Mouse (Mus musculus): ENCODE data around the gene Gm44965. TPM values are rescaled to one million over a fixed set of nuclear protein-coding genes. Genes with fewer than 3 reads are reported as not detected.

Gm44965 gene
- total RNA-seq, 4 experiments from 2014 or later, result 4.4 to 9.4 TPM; not detected in 2

DNA sequence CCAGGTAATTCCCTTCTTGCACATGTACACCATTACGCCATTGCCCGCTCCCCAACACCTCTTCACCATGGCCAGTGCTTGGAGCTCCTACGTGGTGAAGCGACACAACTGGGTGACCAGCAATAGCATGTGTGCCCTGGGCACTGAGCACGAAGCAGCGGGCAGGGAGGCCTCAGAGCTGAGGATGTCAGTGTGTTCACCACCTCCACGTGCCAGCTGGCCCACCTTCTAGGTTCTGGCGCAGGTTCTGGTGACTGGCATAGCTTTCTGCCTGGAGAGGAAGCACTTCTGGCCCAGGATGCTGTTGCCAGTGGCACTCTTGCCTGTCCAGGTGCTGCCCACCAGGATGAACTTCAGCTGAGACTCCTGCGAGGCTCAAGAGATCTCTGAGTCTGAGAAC lies 71.7 kb downstream of the Gm44965 start:
- DNase-seq (ENCODE audit: low spot score in 2 of 2), result no peak

DNA sequence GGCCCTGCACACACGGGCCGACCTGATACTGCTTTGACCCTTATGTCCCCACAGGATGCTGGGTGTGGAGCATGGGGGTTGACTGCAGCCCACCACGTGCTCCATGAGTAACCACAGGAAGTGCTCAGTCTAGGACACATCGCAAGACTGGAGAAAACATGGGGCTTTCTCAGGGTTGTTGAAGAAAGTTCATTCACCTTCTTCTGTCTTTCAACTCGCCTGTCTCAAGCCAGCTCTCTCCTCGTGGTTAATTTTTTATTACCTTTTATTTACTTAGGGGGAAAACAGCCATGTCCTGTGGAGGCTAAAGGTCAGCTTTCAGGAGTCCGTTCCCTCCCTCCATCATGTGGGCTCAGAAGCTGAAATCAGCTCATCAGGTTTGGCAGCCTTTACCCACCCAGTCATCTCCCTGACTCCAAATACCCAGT lies 72.4 kb downstream of the Gm44965 start:
- DNase-seq (ENCODE audit: low spot score in 2 of 2), result no peak

DNA sequence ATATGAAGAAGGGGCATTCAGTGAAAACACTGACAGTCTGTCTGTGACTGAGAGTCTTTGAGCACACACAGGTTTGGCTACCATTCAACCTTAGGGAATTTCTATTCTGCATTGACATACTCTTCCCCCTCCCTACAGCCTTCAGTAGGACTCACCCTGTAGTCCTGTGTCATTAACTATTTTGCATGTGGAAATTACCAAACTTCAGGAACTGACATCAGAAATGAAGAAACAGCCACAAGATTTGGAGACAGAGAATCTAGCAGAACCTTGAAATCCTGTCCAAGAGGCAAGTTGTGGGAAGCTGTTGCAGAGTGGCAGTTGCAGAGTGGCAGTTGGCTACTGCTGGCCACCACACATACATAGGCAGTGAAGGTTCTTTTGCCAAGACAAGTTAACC lies 74.3 kb downstream of the Gm44965 start:
- no peak for DNase-seq (ENCODE audit: low spot score in 2 of 2)

Other genes starting within 250 kb of the Gm44965 start
- 10 to 100 TPM; 15.6 to 18.6 (median 18.1) TPM for gene Krba1, start 198.4 kb upstream of the Gm44965 start, total RNA-seq (2022)
- gene Zfp467, start 148.1 kb upstream of the Gm44965 start, total RNA-seq (2022), result 10 to 100 TPM; 42.9 to 63.5 (median 51.4) TPM
- gene Sspo, start 145.7 kb upstream of the Gm44965 start, total RNA-seq (2022), result 1 to 10 TPM in 1 of 4 experiments, under 1 TPM in 3; 0.24 to 1.1 (median 0.37) TPM
- 10 to 100 TPM; 41.6 to 49.2 (median 43.6) TPM for gene Atp6v0e2, start 56.3 kb upstream of the Gm44965 start, total RNA-seq (2022)
- gene Lrrc61, start 39.1 kb upstream of the Gm44965 start, total RNA-seq (2022), result 10 to 100 TPM; 20.8 to 25.0 (median 22.9) TPM
- gene Rarres2, start 21.2 kb upstream of the Gm44965 start, total RNA-seq (2022), result 10 to 100 TPM in 2 of 4 experiments, 1 to 10 TPM in 2; 7.5 to 24.6 (median 14.4) TPM
- not detected for gene Gm45021, start 4.3 kb upstream of the Gm44965 start, total RNA-seq (2022)
- gene Repin1, start 58 bp upstream of the Gm44965 start, total RNA-seq (2022), result 10 to 100 TPM; 28.9 to 35.0 (median 33.6) TPM
- 10 to 100 TPM in 2 of 4 experiments, 1 to 10 TPM in 2; 8.8 to 12.1 (median 9.9) TPM for gene Zfp775, start 8.1 kb downstream of the Gm44965 start, total RNA-seq (2022)
- 1 to 10 TPM in 1 of 4 experiments, under 1 TPM in 3; 0.56 to 1.2 (median 0.71) TPM for gene AI854703, start 32.8 kb downstream of the Gm44965 start, total RNA-seq (2022)
- gene Gimap8, start 53.3 kb downstream of the Gm44965 start, total RNA-seq (2022), result 1 to 10 TPM; 1.3 to 2.0 (median 1.5) TPM
- 1 to 10 TPM in 1 of 4 experiments, under 1 TPM in 3; 0.40 to 1.0 (median 0.62) TPM for gene Gimap9, start 82.2 kb downstream of the Gm44965 start, total RNA-seq (2022)
- gene Gimap4, start 90.6 kb downstream of the Gm44965 start, total RNA-seq (2022), result 1 to 10 TPM; 2.5 to 4.5 (median 3.9) TPM
- gene Gimap6, start 114.3 kb downstream of the Gm44965 start, total RNA-seq (2022), result 1 to 10 TPM; 8.4 to 9.9 (median 9.1) TPM
- 1 to 10 TPM in 3 of 4 experiments, not detected in 1; 1.2 to 2.4 (median 1.4) TPM for gene Gm28053, start 124.7 kb downstream of the Gm44965 start, total RNA-seq (2022)
- gene Gimap7, start 124.7 kb downstream of the Gm44965 start, total RNA-seq (2022), result not detected
- gene Gimap1, start 145.1 kb downstream of the Gm44965 start, total RNA-seq (2022), result 1 to 10 TPM; 1.5 to 3.1 (median 2.2) TPM
- 1 to 10 TPM in 3 of 4 experiments, under 1 TPM in 1; 0.82 to 1.5 (median 1.2) TPM for gene Gimap5, start 152.3 kb downstream of the Gm44965 start, total RNA-seq (2022)
- not detected for gene Gimap3, start 176.9 kb downstream of the Gm44965 start, total RNA-seq (2022)
- gene Tmem176a, start 247.0 kb downstream of the Gm44965 start, total RNA-seq (2022), result 1 to 10 TPM; 1.3 to 4.8 (median 2.7) TPM
- gene Tmem176b, start 247.6 kb downstream of the Gm44965 start, total RNA-seq (2022), result 10 to 100 TPM in 1 of 4 experiments, 1 to 10 TPM in 3; 4.1 to 10.1 (median 7.2) TPM

All from gastrocnemius, adult 8-10 months (tissue).